Mouse (Mus musculus) liver, adult 2 months (tissue): Measurements from ENCODE around the gene Dcst2. TPM values are rescaled to one million over a fixed set of nuclear protein-coding genes. Genes with fewer than 3 reads are reported as not detected.

Experiments
- DNase-seq: peaks from one replicate; pipeline ENCODE4 v3.0.0-alpha.2; 2011; ENCODE audit warnings: low read depth, low spot score; ENCODE audit errors: extremely low read depth
- H3K27ac ChIP-seq: fragments of 200-500 bp; replicated peaks from 2 replicates; pipeline ENCODE4 v1.5.1; 2012; ENCODE audit warnings: low read depth, mild to moderate bottlenecking, control low read depth, inconsistent platforms, low read length; ENCODE audit not compliant: insufficient read depth
- H3K27me3 ChIP-seq: fragments of 200-500 bp; 2 replicates; pipeline ENCODE4 v1.6.1; 2012; ENCODE audit warnings: mild to moderate bottlenecking, moderate library complexity, low read length, inconsistent platforms; ENCODE audit not compliant: control insufficient read depth, insufficient read depth
- H3K36me3 ChIP-seq: fragments of 200-500 bp; 2 replicates; pipeline ENCODE4 v1.6.1; 2012; ENCODE audit warnings: low read length, inconsistent platforms; ENCODE audit not compliant: control insufficient read depth, insufficient read depth
- H3K4me1 ChIP-seq: fragments of 200-500 bp; 2 replicates; pipeline ENCODE4 v1.6.1; 2011; ENCODE audit warnings: low read length; ENCODE audit not compliant: control insufficient read depth, insufficient read depth
- H3K4me3 ChIP-seq: fragments of 200-500 bp; 2 replicates; pipeline ENCODE4 v1.5.1; 2011; ENCODE audit warnings: low read depth, mild to moderate bottlenecking, control low read depth, low read length, moderate library complexity; ENCODE audit not compliant: insufficient read depth
- H3K79me2 ChIP-seq: fragments of 200-500 bp; 2 replicates; pipeline ENCODE4 v1.6.1; 2012; ENCODE audit warnings: inconsistent platforms, mild to moderate bottlenecking, low read length, moderate library complexity; ENCODE audit not compliant: control insufficient read depth, insufficient read depth
- H3K9ac ChIP-seq: fragments of 200-500 bp; 2 replicates; pipeline ENCODE4 v1.6.1; 2012; ENCODE audit warnings: low read depth, mild to moderate bottlenecking, control low read depth, inconsistent platforms, low read length
- CTCF ChIP-seq: fragments of 200-500 bp; IDR thresholded peaks from 2 replicates; pipeline ENCODE4 v1.5.1; 2011; ENCODE audit warnings: low read depth, low read length, control low read depth
- POLR2A ChIP-seq: fragments of 200-500 bp; IDR thresholded peaks from 2 replicates; pipeline ENCODE4 v1.6.1; 2011; ENCODE audit warnings: low read length, control low read depth; ENCODE audit not compliant: insufficient read depth; ENCODE audit errors: extremely low read depth
- WGBS: fragments of 180-500 bp; shearing (Covaris S2); methylation state at CpG from one replicate; pipeline ENCODE4 v1.1.7; 2018; 5-methylcytosine and 5-hydroxymethylcytosine counted together
- polyA plus RNA-seq: library from polyadenylated mRNA; depleted of rRNA; stranded (reverse); fragments of >200 nt; gene quantifications from 2 replicates; pipeline ENCODE4 v1.2.3, GENCODE M21; 2012
- total RNA-seq: library from RNA; depleted of rRNA; stranded (reverse); fragments of >200 nt; gene quantifications from 2 replicates; pipeline ENCODE4 v1.2.3, GENCODE M21; 2014

The Dcst2 gene
- total and polyA plus RNA-seq, 2 experiments, result not detected

- no peak for DNase-seq
- 89% methylated on average over 9 of the region's 9 CpGs for WGBS
- no peak overlapping the region for H3K4me3 ChIP-seq
- no peak overlapping the region for H3K27ac ChIP-seq
- no peaks in the 10 kb centered on the region for H3K36me3 ChIP-seq
- H3K4me1 ChIP-seq, result no peaks in the 10 kb centered on the region; the same call in 1 of the 2 replicates
- TF ChIP-seq CTCF (no peak), POLR2A (no peak)
- H3K27me3 ChIP-seq, result no peaks in the 10 kb centered on the region
- H3K9ac ChIP-seq, result no peak overlapping the region
- H3K79me2 ChIP-seq, result no peaks in the 10 kb centered on the region
These were observed 5.7 kb upstream of the Dcst2 start for GRCm38 (mm10) chr3:89356029-89356428.

- no peak for DNase-seq
- no peak overlapping the region for H3K27ac ChIP-seq
- no peak for TF ChIP-seq CTCF
- TF ChIP-seq POLR2A, result no peak
- H3K4me1 ChIP-seq, result no peaks in the 10 kb centered on the region; the same call in 1 of the 2 replicates
- WGBS, result 79% methylated on average over 6 of the region's 6 CpGs
- no peak overlapping the region for H3K4me3 ChIP-seq
- H3K27me3 ChIP-seq, result no peaks in the 10 kb centered on the region
- no peak overlapping the region for H3K9ac ChIP-seq
- no peaks in the 10 kb centered on the region for H3K79me2 ChIP-seq
- no peaks in the 10 kb centered on the region for H3K36me3 ChIP-seq
These were observed 2.1 kb upstream of the Dcst2 start for GRCm38 (mm10) chr3:89359630-89360029.

GRCm38 (mm10) chr3:89360237-89360636, 1.5 kb upstream of the Dcst2 start:
- Histone ChIP-seq H3K27me3 (no peaks in the 10 kb centered on the region), H3K79me2 (no peaks in the 10 kb centered on the region), H3K36me3 (no peaks in the 10 kb centered on the region), H3K4me3 (no peak overlapping the region), H3K9ac (no peak overlapping the region), H3K27ac (no peak overlapping the region), H3K4me1 (no peaks in the 10 kb centered on the region; the same call in 1 of the 2 replicates)
- no peak for TF ChIP-seq CTCF
- TF ChIP-seq POLR2A, result no peak
- WGBS, result 71% methylated on average over 3 of the region's 3 CpGs
- no peak for DNase-seq

GRCm38 (mm10) chr3:89364631-89365030, 2.9 kb downstream of the Dcst2 start:
- no peaks in the 10 kb centered on the region for H3K36me3 ChIP-seq
- H3K4me3 ChIP-seq, result no peak overlapping the region
- H3K27me3 ChIP-seq, result no peaks in the 10 kb centered on the region
- peaks cover 2% of the 10 kb centered on the region; the same call in 1 of the 2 replicates for H3K4me1 ChIP-seq
- H3K79me2 ChIP-seq, result no peaks in the 10 kb centered on the region
- DNase-seq, result no peak
- H3K27ac ChIP-seq, result no peak overlapping the region
- H3K9ac ChIP-seq, result no peak overlapping the region
- TF ChIP-seq CTCF, result no peak
- WGBS, result 89% methylated on average over 8 of the region's 8 CpGs

- 93% methylated on average over 11 of the region's 11 CpGs for WGBS
- Histone ChIP-seq H3K4me1 (peaks cover 2% of the 10 kb centered on the region; the same call in 1 of the 2 replicates), H3K27me3 (no peaks in the 10 kb centered on the region), H3K79me2 (no peaks in the 10 kb centered on the region), H3K9ac (no peak within 1 kb of the TSS), H3K27ac (no peak within 1 kb of the TSS), H3K4me3 (no peak within 1 kb of the TSS), H3K36me3 (no peaks in the 10 kb centered on the region)
- no peak for DNase-seq
- TF ChIP-seq CTCF, result no peak
- TF ChIP-seq POLR2A, result no peak
These were observed 3.3 kb downstream of the Dcst2 start, which contains the start of gene Dcst1 for GRCm38 (mm10) chr3:89365153-89365485. Gene Dcst1 (minus strand): TSS chr3:89365253.

- Histone ChIP-seq H3K27ac (no peak overlapping the region), H3K27me3 (no peaks in the 10 kb centered on the region), H3K36me3 (no peaks in the 10 kb centered on the region), H3K79me2 (no peaks in the 10 kb centered on the region), H3K4me1 (peaks cover 2% of the 10 kb centered on the region; the same call in 1 of the 2 replicates), H3K9ac (no peak overlapping the region), H3K4me3 (no peak overlapping the region)
- TF ChIP-seq CTCF (no peak), POLR2A (no peak)
- DNase-seq, result no peak
- WGBS, result 87% methylated on average over 20 of the region's 20 CpGs
These were observed 4.0 kb downstream of the Dcst2 start for GRCm38 (mm10) chr3:89365486-89366414.
